Mouse (Mus musculus) CH12.LX (cell line): ENCODE measurements at regions not wholly inside any gene's neighbourhood (a gene's known extent, or its start where the extent isn't known, plus 50 kb on each side); places are given as distances from the start of the nearest gene placed in this dataset.

Experiments
- DNase-seq: peaks from one replicate; pipeline ENCODE4 v3.0.0-alpha.2; 2013; ENCODE audit errors: extremely low read depth
- H3K27ac ChIP-seq: 2 replicates; pipeline ENCODE4 v1.5.1; 2012; ENCODE audit warnings: low read depth, mild to moderate bottlenecking, control low read depth, moderate library complexity; ENCODE audit not compliant: insufficient read depth
- H3K27me3 ChIP-seq: replicated peaks from 2 replicates; pipeline ENCODE3; 2012; ENCODE audit warnings: inconsistent platforms
- H3K36me3 ChIP-seq, 2 experiments: replicated peaks in 1 of 2; 2 replicates each; pipeline versions ENCODE3 to v1.6.1; 2012; ENCODE audit warnings: inconsistent platforms in 1 of 2, low read length in 1 of 2, mild to moderate bottlenecking in 1 of 2, mixed read lengths in 1 of 2, moderate library complexity in 1 of 2; ENCODE audit not compliant: control insufficient read depth in 1 of 2, insufficient read depth in 1 of 2
- H3K4me1 ChIP-seq, 2 experiments: 2 replicates each; pipeline ENCODE4 v1.6.1; 2012; ENCODE audit warnings: inconsistent platforms in 1 of 2, moderate library complexity in 1 of 2; ENCODE audit not compliant: insufficient read depth in 2 of 2, control insufficient read depth in 1 of 2
- H3K4me2 ChIP-seq: 2 replicates; pipeline ENCODE4 v1.6.1; 2012; ENCODE audit warnings: low read depth, mild to moderate bottlenecking, control low read depth; ENCODE audit not compliant: poor library complexity, insufficient read depth, severe bottlenecking
- H3K4me3 ChIP-seq, 3 experiments: fragments of 150-350 bp in 1 of 3; sonication (generic) in 1 of 3; replicated peaks in 1 of 3; 2 replicates each; pipeline versions ENCODE3 to v1.5.1; 2011 to 2012; ENCODE audit warnings: low read depth in 2 of 3, low read length in 2 of 3, mild to moderate bottlenecking in 2 of 3, moderate library complexity in 2 of 3, control low read depth in 1 of 3, improper control_type of control experiment in 1 of 3, inconsistent platforms in 1 of 3, mixed read lengths in 1 of 3; ENCODE audit not compliant: poor library complexity in 1 of 3
- H3K79me2 ChIP-seq: replicated peaks from 2 replicates; pipeline ENCODE4 v1.6.1; 2012; ENCODE audit warnings: mild to moderate bottlenecking, moderate library complexity; ENCODE audit not compliant: control insufficient read depth, poor library complexity, insufficient read depth, severe bottlenecking; ENCODE audit errors: extremely low read depth
- H3K9ac ChIP-seq: 2 replicates; pipeline ENCODE4 v1.6.1; 2012; ENCODE audit warnings: low read depth, mild to moderate bottlenecking, control low read depth, moderate library complexity; ENCODE audit not compliant: insufficient read depth
- H3K9me3 ChIP-seq: replicated peaks from 2 replicates; pipeline ENCODE3; 2012; ENCODE audit warnings: low read length, inconsistent platforms, mixed read lengths
- CHD1 ChIP-seq: IDR thresholded peaks from 2 replicates; pipeline ENCODE4 v1.6.1; 2012; ENCODE audit warnings: low read depth, low read length, improper control_type of control experiment, inconsistent platforms
- CHD2 ChIP-seq: IDR thresholded peaks from 2 replicates; pipeline ENCODE4 v1.6.1; 2011; ENCODE audit warnings: low read length, improper control_type of control experiment
- ELF1 ChIP-seq: IDR thresholded peaks from 2 replicates; pipeline ENCODE4 v1.6.1; 2014; ENCODE audit warnings: low read depth, mild to moderate bottlenecking, inconsistent platforms, low read length, improper control_type of control experiment
- IRF4 ChIP-seq: IDR thresholded peaks from 2 replicates; pipeline ENCODE4 v1.6.1; 2014; ENCODE audit warnings: low read depth, mild to moderate bottlenecking, inconsistent platforms, low read length, improper control_type of control experiment
- MAX ChIP-seq: IDR thresholded peaks from 2 replicates; pipeline ENCODE4 v1.6.1; 2011; ENCODE audit warnings: low read length, improper control_type of control experiment
- MAZ ChIP-seq: IDR thresholded peaks from 2 replicates; pipeline ENCODE4 v1.6.1; 2012; ENCODE audit warnings: low read depth, mild to moderate bottlenecking, inconsistent platforms, low read length, improper control_type of control experiment, moderate library complexity
- MXI1 ChIP-seq: IDR thresholded peaks from 2 replicates; pipeline ENCODE4 v1.6.1; 2011; ENCODE audit warnings: mild to moderate bottlenecking, low read depth, low read length, improper control_type of control experiment
- MYC ChIP-seq: IDR thresholded peaks from 2 replicates; pipeline ENCODE4 v1.6.1; 2011; ENCODE audit warnings: low read depth, mild to moderate bottlenecking, improper control_type of control experiment, low read length
- PAX5 ChIP-seq: IDR thresholded peaks from 2 replicates; pipeline ENCODE4 v1.6.1; 2012; ENCODE audit warnings: low read length, inconsistent platforms, mixed read lengths
- POLR2A ChIP-seq: IDR thresholded peaks from 2 replicates; pipeline ENCODE4 v1.6.1; 2011; ENCODE audit warnings: low read depth, mild to moderate bottlenecking, improper control_type of control experiment, low read length
- SIN3A ChIP-seq: IDR thresholded peaks from 2 replicates; pipeline ENCODE4 v1.6.1; 2012; ENCODE audit warnings: low read length, improper control_type of control experiment, inconsistent platforms
- TBP ChIP-seq: conservative IDR thresholded peaks from 2 replicates; pipeline ENCODE4 v1.6.1; 2011; ENCODE audit warnings: low read depth, low read length, improper control_type of control experiment
- TCF12 ChIP-seq: IDR thresholded peaks from 2 replicates; pipeline ENCODE4 v1.6.1; 2014; ENCODE audit warnings: low read depth, mild to moderate bottlenecking, inconsistent platforms, low read length, improper control_type of control experiment
- UBTF ChIP-seq: IDR thresholded peaks from 2 replicates; pipeline ENCODE4 v1.6.1; 2012; ENCODE audit warnings: low read depth, mild to moderate bottlenecking, inconsistent platforms, low read length, improper control_type of control experiment, moderate library complexity
- USF2 ChIP-seq: conservative IDR thresholded peaks from 2 replicates; pipeline ENCODE4 v1.6.1; 2011; ENCODE audit warnings: low read depth, low read length, improper control_type of control experiment
- ZKSCAN1 ChIP-seq: IDR thresholded peaks from 2 replicates; pipeline ENCODE4 v1.6.1; 2012; ENCODE audit warnings: low read depth, inconsistent platforms, low read length, improper control_type of control experiment, borderline replicate concordance
- ZMIZ1 ChIP-seq: IDR thresholded peaks from 2 replicates; pipeline ENCODE4 v1.6.1; 2012; ENCODE audit warnings: low read depth, mild to moderate bottlenecking, inconsistent platforms, low read length, improper control_type of control experiment
- dilution Hi-C: fragments of 300-500 bp; cut with MboI; formaldehyde crosslinking; loops from 2 replicates; pipeline ENCODE4 v1.14.3; 2020; ENCODE audit warnings: low sequenced_read_pairs; ENCODE audit not compliant: extremely low pct_unique_long_range_greater_than_20kb, extremely low pct_ligation_motif_present
- in situ Hi-C: fragments of 300-500 bp; cut with MboI; formaldehyde crosslinking; loops from 3 replicates; pipeline ENCODE4 v1.14.3; 2019; ENCODE audit warnings: low sequenced_read_pairs, low pct_ligation_motif_present, low pct_unique_long_range_greater_than_20kb, mixed read lengths

GRCm38 (mm10) chr7:36308726-36309125 lies 389.2 kb upstream of the Tshz3 start (continued):
- no peak for TF ChIP-seq MAX
- TF ChIP-seq, all 38 proteins: peak for 0

GRCm38 (mm10) chr7:36308106-36308620 lies 389.8 kb upstream of the Tshz3 start:
- H3K36me3 ChIP-seq = no peaks in the 10 kb centered on the region
- in situ Hi-C loops = no loop called here
- no peak for TF ChIP-seq ZMIZ1
- no peak for TF ChIP-seq TCF12
- TF ChIP-seq ZKSCAN1 = no peak
- TF ChIP-seq USF2 = no peak
- no peak for TF ChIP-seq TBP
- no peak for TF ChIP-seq MXI1
- TF ChIP-seq SIN3A = no peak
- no peak for TF ChIP-seq MAX
- TF ChIP-seq IRF4 = no peak
- TF ChIP-seq PAX5 = no peak
- no peak for TF ChIP-seq CHD2
- TF ChIP-seq, all 38 proteins: peak for 0
- Histone ChIP-seq H3K9ac (no peak overlapping the region), H3K79me2 (no peaks in the 10 kb centered on the region), H3K4me1 (no peaks in the 10 kb centered on the region), H3K4me3 (no peak overlapping the region), H3K27ac (no peak overlapping the region), H3K4me2 (no peak overlapping the region), H3K27me3 (no peaks in the 10 kb centered on the region), H3K9me3 (peaks cover 75% of the 10 kb centered on the region)
- no peak for DNase-seq
- dilution Hi-C loops = no loop called here

GRCm38 (mm10) chr7:36277275-36277674 lies 420.6 kb upstream of the Tshz3 start:
- peaks cover 50% of the 10 kb centered on the region for H3K9me3 ChIP-seq
- no peak overlapping the region for H3K4me2 ChIP-seq
- H3K79me2 ChIP-seq = no peaks in the 10 kb centered on the region
- in situ Hi-C loops (no loop called here), dilution Hi-C loops (no loop called here)
- no peak overlapping the region for H3K9ac ChIP-seq
- TF ChIP-seq POLR2A = no peak
- TF ChIP-seq CHD1 = no peak
- no peak for TF ChIP-seq MYC
- no peak for TF ChIP-seq MAZ
- TF ChIP-seq MXI1 = no peak
- no peak for TF ChIP-seq UBTF
- no peak for TF ChIP-seq SIN3A
- no peak for TF ChIP-seq ELF1
- H3K36me3 ChIP-seq = no peaks in the 10 kb centered on the region
- no peak for DNase-seq
- no peak overlapping the region for H3K4me3 ChIP-seq
- no peak overlapping the region for H3K27ac ChIP-seq
- no peaks in the 10 kb centered on the region for H3K27me3 ChIP-seq
- H3K4me1 ChIP-seq = no peaks in the 10 kb centered on the region
